Mouse (Mus musculus): ENCODE measurements around the gene Zbtb38. TPM values are rescaled to one million over a fixed set of nuclear protein-coding genes. Genes with fewer than 3 reads are reported as not detected.

Gene Zbtb38
- polyA plus RNA-seq, 1 experiment from 2014 or later: 32.1 TPM

DNA sequence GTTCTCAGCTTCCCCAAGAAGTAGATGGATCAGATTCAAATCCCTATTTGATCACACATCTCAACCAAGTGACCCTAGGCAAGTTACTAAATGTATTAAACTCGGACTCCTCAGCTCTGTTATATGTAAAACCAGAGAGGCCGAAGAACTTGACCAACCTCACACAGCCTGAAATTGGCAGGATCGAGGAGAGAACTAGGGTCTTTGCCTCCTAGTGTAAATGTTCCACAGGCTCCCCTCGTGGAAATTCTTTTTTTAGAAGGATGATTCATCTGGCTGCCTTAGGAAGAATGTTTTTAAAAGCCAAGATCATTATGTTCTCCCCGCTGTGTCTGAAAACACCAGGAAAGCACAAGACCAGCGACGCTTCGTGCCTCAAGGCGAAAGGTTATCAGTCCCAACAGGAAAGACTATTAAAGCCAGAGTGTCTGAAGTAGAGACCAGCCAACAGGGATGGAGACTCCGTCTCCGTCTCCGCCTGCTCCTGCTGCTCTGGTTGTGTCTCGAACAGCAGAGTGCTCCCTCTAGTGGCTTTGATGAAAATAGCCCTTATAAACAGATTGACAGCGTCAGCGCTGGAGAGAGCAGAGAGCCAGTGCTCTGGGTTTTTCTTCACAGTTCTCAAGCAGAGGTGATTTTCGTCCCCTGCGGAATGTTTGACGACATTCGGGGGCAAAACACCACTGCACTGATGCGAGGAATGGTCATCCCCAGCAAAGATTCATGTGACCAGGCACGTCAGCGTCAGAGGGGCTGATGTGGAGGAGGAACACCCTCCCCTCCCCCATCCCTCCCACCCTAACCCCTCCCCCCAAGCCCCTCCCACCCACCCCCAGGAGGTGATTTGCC is 6.3 kb upstream of the Zbtb38 start:
- Histone ChIP-seq H3K4me1 (replicated peaks) (peaks cover 9% of the 10 kb centered on the region), H3K4me3 (peak overlapping the region; percentile 44), H3K9ac (peak overlapping the region; percentile 65; the same call in 1 of the 2 replicates), H3K27ac (ENCODE audit: poor library complexity, severe bottlenecking) (peak overlapping the region; percentile 78), H3K4me2 (peak overlapping the region; percentile 66), H3K9me3 (replicated peaks) (0 out of 2 replicates have a peak, but pooled peaks cover 4% of the 10 kb centered on the region), H3K36me3 (no peaks in the 10 kb centered on the region), H3K27me3 (replicated peaks) (no peaks in the 10 kb centered on the region)
- WGBS: 8% methylated on average over 22 of the region's 22 CpGs
- peak; percentile 86 for ATAC-seq (ENCODE audit: insufficient number of reproducible peaks, low FRiP score)

GRCm38 (mm10) chr9:96756638-96757435 is 4.2 kb upstream of the Zbtb38 start:
- H3K4me2 ChIP-seq: no peak overlapping the region
- H3K27me3 ChIP-seq (replicated peaks): no peaks in the 10 kb centered on the region
- no peak for ATAC-seq (ENCODE audit: insufficient number of reproducible peaks, low FRiP score)
- H3K27ac ChIP-seq (ENCODE audit: poor library complexity, severe bottlenecking): no peak overlapping the region
- peaks cover 30% of the 10 kb centered on the region for H3K4me1 ChIP-seq (replicated peaks)
- H3K9me3 ChIP-seq (replicated peaks): 0 out of 2 replicates have a peak, but pooled peaks cover 4% of the 10 kb centered on the region
- H3K9ac ChIP-seq: no peak overlapping the region
- WGBS: 75% methylated on average over 9 of the region's 9 CpGs
- no peak overlapping the region for H3K4me3 ChIP-seq
- no peaks in the 10 kb centered on the region for H3K36me3 ChIP-seq

DNA sequence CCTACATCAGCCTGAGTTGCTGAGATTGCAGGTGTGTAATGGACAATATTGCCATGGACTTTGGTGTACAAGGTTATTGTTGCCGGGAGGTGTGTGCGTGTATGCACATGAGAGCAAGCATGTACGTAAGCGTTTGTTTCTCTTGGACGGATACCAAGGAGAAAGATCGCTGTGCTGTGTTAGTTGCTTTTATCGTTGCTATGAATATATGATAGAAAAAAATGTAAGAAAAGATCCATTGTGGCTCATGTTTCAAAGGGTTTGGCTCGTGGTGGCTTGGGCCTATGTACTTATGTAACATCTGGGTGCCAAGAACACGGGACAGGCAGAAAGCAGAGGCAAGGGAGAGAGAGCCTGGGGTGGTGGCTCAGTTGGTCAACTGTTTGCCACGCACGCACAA is 3.1 kb upstream of the Zbtb38 start:
- ATAC-seq (ENCODE audit: insufficient number of reproducible peaks, low FRiP score): no peak
- no peak overlapping the region for H3K4me3 ChIP-seq
- no peak overlapping the region for H3K27ac ChIP-seq (ENCODE audit: poor library complexity, severe bottlenecking)
- no peaks in the 10 kb centered on the region for H3K27me3 ChIP-seq (replicated peaks)
- 0 out of 2 replicates have a peak, but pooled peaks cover 4% of the 10 kb centered on the region for H3K9me3 ChIP-seq (replicated peaks)
- no peak overlapping the region for H3K4me2 ChIP-seq
- H3K4me1 ChIP-seq (replicated peaks): peaks cover 33% of the 10 kb centered on the region
- 76% methylated on average over 11 of the region's 11 CpGs for WGBS
- H3K9ac ChIP-seq: no peak overlapping the region
- peaks cover under 1% of the 10 kb centered on the region for H3K36me3 ChIP-seq

- H3K36me3 ChIP-seq: peaks cover 8% of the 10 kb centered on the region
- ATAC-seq (ENCODE audit: insufficient number of reproducible peaks, low FRiP score): no peak
- no peaks in the 10 kb centered on the region for H3K27me3 ChIP-seq (replicated peaks)
Measured at GRCm38 (mm10) chr9:96754625-96754969, 2.0 kb upstream of the Zbtb38 start.

GRCm38 (mm10) chr9:96753921-96754624 is 1.4 kb upstream of the Zbtb38 start:
- WGBS: 31% methylated on average over 11 of the region's 11 CpGs
- ATAC-seq (ENCODE audit: insufficient number of reproducible peaks, low FRiP score): no peak
- H3K9me3 ChIP-seq (replicated peaks): 0 out of 2 replicates have a peak, but pooled peaks cover 6% of the 10 kb centered on the region
- peaks cover 11% of the 10 kb centered on the region for H3K36me3 ChIP-seq
- H3K27ac ChIP-seq (ENCODE audit: poor library complexity, severe bottlenecking): peak overlapping the region; percentile 24; the same call in 1 of the 2 replicates
- H3K27me3 ChIP-seq (replicated peaks): no peaks in the 10 kb centered on the region
- peaks cover 30% of the 10 kb centered on the region for H3K4me1 ChIP-seq (replicated peaks)
- no peak overlapping the region for H3K4me2 ChIP-seq
- H3K4me3 ChIP-seq: no peak overlapping the region
- H3K9ac ChIP-seq: no peak overlapping the region

More at GRCm38 (mm10) chr9:96754625-96754969, 2.0 kb upstream of the Zbtb38 start:
- WGBS: 44% methylated on average over 1 of the region's 1 CpGs
- peak overlapping the region; percentile 24; the same call in 1 of the 2 replicates for H3K27ac ChIP-seq (ENCODE audit: poor library complexity, severe bottlenecking)
- 0 out of 2 replicates have a peak, but pooled peaks cover 6% of the 10 kb centered on the region for H3K9me3 ChIP-seq (replicated peaks)
- peaks cover 33% of the 10 kb centered on the region for H3K4me1 ChIP-seq (replicated peaks)
- H3K4me3 ChIP-seq: no peak overlapping the region
- H3K9ac ChIP-seq: no peak overlapping the region
- no peak overlapping the region for H3K4me2 ChIP-seq

- H3K27ac ChIP-seq (ENCODE audit: poor library complexity, severe bottlenecking): peak overlapping the region; percentile 24; the same call in 1 of the 2 replicates
- H3K9ac ChIP-seq: no peak overlapping the region
- H3K4me1 ChIP-seq (replicated peaks): peaks cover 30% of the 10 kb centered on the region
- H3K4me2 ChIP-seq: no peak overlapping the region
- H3K4me3 ChIP-seq: no peak overlapping the region
- H3K27me3 ChIP-seq (replicated peaks): no peaks in the 10 kb centered on the region
- no peak for ATAC-seq (ENCODE audit: insufficient number of reproducible peaks, low FRiP score)
- peaks cover 6% of the 10 kb centered on the region; the same call in 1 of the 2 replicates for H3K9me3 ChIP-seq (replicated peaks)
- H3K36me3 ChIP-seq: peaks cover 18% of the 10 kb centered on the region
- 80% methylated on average over 8 of the region's 8 CpGs for WGBS
Measured at GRCm38 (mm10) chr9:96753392-96753791, 761 bp upstream of the Zbtb38 start.

DNA sequence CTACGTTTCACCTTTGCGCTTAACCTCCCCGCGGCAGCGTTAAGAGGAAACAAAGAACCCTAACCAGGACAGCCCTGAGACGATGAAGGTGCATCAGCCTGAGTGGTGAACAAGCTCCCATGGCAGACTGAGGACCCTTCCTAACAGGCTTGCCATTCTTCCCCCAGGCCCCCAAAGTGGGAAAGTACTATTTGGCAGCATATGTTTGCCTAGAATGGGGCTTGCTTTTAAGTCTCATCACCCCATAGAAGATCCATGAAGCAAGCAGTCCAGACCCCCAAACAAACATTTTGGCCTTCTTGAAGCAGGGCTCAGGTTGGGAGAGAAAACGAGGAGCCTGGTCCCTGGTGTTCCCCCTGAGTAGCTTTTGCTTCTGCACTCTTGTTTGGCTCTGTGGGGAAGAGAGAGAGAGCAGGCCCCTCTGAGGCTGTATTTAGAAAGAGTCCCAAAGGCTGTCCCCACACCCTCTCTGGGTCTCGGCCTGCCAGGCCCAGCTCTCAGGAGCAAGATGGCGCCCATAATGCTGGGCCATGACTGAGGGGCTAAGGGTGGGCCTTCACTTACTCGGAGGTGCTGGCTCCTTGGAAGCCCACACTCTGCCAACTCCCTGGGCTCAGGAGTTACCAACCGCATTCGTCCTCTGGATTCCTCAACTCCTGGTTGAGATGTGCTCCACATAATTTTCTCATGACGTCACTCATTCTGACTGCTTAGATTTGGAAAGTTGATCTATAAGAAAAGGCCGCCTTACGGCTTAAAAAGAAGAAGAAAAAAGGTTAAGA is 619 bp downstream of the Zbtb38 start:
- peaks cover 32% of the 10 kb centered on the region for H3K36me3 ChIP-seq
- peaks cover 30% of the 10 kb centered on the region for H3K4me1 ChIP-seq (replicated peaks)
- peak overlapping the region; percentile 51 for H3K4me2 ChIP-seq
- 0 out of 2 replicates have a peak overlapping the region, but pooled peaks have one; percentile 43 for H3K9ac ChIP-seq
- peak overlapping the region; percentile 86 for H3K27ac ChIP-seq (ENCODE audit: poor library complexity, severe bottlenecking)
- H3K27me3 ChIP-seq (replicated peaks): no peaks in the 10 kb centered on the region
- 82% methylated on average over 15 of the region's 15 CpGs for WGBS
- H3K4me3 ChIP-seq: 0 out of 2 replicates have a peak overlapping the region, but pooled peaks have one; percentile 6
- peak; percentile 23 for ATAC-seq (ENCODE audit: insufficient number of reproducible peaks, low FRiP score)
- peaks cover 2% of the 10 kb centered on the region; the same call in 1 of the 2 replicates for H3K9me3 ChIP-seq (replicated peaks)

DNA sequence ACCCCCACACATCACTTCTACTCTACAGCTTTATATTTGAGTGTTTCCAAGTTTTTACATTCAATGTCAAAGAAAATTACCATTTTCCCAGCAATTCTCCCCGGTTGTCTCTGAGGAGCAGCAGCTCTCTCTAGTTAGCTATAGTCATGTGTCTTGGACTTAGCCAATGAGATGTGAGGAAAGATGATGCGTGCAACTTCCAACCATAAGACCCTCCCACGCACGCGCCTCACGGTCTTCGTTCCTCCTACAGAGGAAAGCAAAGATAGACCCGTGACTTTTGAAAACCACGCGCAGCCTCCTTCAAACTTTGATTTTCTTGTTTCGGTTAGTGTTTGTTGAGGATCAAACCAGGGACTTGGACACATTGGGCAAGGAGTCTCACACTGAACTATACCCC is 2.0 kb downstream of the Zbtb38 start:
- H3K4me3 ChIP-seq: no peak overlapping the region
- 96% methylated on average over 11 of the region's 11 CpGs for WGBS
- no peak overlapping the region for H3K27ac ChIP-seq (ENCODE audit: poor library complexity, severe bottlenecking)
- H3K27me3 ChIP-seq (replicated peaks): no peaks in the 10 kb centered on the region
- ATAC-seq (ENCODE audit: insufficient number of reproducible peaks, low FRiP score): no peak
- H3K9me3 ChIP-seq (replicated peaks): peaks cover 2% of the 10 kb centered on the region; the same call in 1 of the 2 replicates
- peaks cover 30% of the 10 kb centered on the region for H3K4me1 ChIP-seq (replicated peaks)
- no peak overlapping the region for H3K9ac ChIP-seq
- H3K36me3 ChIP-seq: peaks cover 37% of the 10 kb centered on the region
- no peak overlapping the region for H3K4me2 ChIP-seq

DNA sequence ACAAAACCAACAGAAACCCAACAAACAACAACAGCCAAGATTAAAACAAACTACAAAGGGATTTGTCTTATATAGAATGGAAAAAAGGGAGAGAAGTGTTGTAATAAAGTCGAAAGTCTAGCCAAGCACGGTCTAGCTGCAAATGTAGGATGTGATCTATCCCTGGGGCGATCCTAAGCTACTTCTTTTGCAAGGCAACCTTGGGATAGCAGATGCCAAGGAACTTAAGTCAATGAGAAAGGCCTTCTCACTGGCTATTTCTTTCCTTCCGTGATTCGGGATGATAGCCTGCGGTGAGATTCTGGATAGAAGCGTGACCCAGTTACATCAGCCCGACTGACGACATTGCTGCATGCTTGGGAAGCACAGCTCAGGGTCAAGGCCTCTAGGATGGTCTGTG is 6.1 kb downstream of the Zbtb38 start:
- H3K27me3 ChIP-seq (replicated peaks): no peaks in the 10 kb centered on the region
- WGBS: 90% methylated on average over 9 of the region's 9 CpGs
- H3K4me2 ChIP-seq: no peak overlapping the region
- no peak for ATAC-seq (ENCODE audit: insufficient number of reproducible peaks, low FRiP score)
- H3K4me3 ChIP-seq: no peak overlapping the region
- peaks cover 5% of the 10 kb centered on the region for H3K4me1 ChIP-seq (replicated peaks)
- H3K9ac ChIP-seq: no peak overlapping the region
- H3K9me3 ChIP-seq (replicated peaks): peaks cover 2% of the 10 kb centered on the region; the same call in 1 of the 2 replicates
- H3K27ac ChIP-seq (ENCODE audit: poor library complexity, severe bottlenecking): no peak overlapping the region
- H3K36me3 ChIP-seq: peaks cover 42% of the 10 kb centered on the region

DNA sequence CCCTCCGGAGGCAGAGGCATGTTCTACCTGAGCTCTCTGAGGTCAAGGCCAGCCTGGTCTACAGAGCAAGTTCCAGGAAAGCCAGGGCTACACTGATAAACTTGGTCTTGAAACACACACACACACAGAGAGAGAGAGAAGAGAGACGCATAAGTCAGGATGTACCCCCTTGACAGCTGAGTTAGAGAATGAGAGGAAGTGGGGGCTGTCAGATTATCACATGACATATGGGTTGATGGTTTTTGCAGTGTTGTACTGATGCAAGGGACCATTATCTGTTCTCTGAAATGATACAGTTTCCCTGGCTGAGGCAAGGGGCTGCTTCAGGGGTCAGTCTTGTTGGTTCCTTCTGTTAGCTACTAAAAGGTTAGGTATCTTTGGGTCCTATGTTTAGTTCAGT is 7.7 kb downstream of the Zbtb38 start:
- ATAC-seq (ENCODE audit: insufficient number of reproducible peaks, low FRiP score): no peak
- Histone ChIP-seq H3K9me3 (replicated peaks) (no peaks in the 10 kb centered on the region; the same call in 1 of the 2 replicates), H3K27me3 (replicated peaks) (no peaks in the 10 kb centered on the region), H3K36me3 (peaks cover 34% of the 10 kb centered on the region), H3K4me1 (replicated peaks) (peaks cover 19% of the 10 kb centered on the region), H3K4me2 (no peak overlapping the region), H3K4me3 (no peak overlapping the region), H3K9ac (no peak overlapping the region), H3K27ac (ENCODE audit: poor library complexity, severe bottlenecking) (no peak overlapping the region)
- WGBS: 58% methylated on average over 2 of the region's 2 CpGs
